Mouse (Mus musculus): Measurements from ENCODE around the gene Opa3.

Gene Opa3

DNA sequence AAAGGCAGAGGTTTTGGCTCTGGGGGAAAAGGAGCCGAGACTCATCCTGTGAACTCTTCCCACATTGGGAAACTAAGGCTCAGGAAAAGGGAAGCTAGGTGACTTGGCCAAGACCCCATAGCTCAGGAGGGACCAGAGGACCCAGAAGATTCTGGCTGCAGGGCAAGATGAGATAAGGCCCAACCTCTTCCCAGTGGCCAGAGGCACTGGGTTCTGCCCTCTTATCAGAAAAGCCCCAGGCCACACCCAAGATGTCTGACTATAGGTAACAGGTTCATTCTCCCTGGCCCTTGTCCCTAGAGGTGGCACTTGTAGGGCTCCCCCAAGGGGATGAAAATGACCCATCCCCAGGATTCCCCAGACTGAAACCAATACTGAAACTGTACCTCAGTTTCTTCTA is 18.7 kb downstream of the Opa3 start:
- DNase-seq (ENCODE audit: low read depth, low spot score), result no peak

DNA sequence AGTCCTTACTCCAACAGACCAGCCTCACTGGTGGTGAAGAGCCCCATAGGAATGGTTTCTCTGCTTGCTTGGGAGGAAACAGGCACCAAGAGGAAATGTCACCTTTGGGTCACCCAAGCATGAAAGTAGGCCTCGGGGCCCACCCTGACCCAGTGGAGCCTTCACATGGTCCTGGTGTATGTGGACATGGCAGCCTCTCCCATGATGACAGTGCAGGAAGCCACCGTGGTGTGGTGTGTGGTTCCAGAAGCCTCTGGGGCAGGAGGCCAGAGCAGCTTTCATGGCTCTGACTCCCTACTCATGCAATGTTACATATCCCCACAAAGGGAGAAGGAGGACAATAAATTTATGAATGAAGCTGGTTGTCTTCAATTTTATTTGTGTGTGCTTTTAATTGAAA is 19.4 kb downstream of the Opa3 start:
- DNase-seq (ENCODE audit: low read depth, low spot score), result no peak

DNA sequence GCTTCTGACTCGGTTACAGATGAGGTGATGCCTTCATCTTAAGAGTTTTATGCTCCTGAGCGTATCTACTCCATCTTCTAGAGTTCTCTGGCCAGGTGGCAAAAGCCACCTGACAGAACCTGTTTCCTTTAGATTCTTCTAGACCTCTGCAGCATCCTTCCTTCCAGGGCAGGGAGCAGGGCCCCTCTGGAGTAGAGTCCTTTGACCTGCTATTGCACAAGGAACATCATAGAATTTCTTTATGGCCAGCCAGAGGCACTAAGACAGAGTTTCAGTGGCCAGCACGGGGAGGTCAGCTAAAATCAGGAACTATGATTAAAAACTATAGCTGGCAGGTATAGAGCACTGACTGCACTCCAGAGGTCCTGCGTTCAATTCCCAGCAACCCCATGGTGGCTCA is 23.9 kb downstream of the Opa3 start:
- DNase-seq (ENCODE audit: low read depth, low spot score), result no peak

DNA sequence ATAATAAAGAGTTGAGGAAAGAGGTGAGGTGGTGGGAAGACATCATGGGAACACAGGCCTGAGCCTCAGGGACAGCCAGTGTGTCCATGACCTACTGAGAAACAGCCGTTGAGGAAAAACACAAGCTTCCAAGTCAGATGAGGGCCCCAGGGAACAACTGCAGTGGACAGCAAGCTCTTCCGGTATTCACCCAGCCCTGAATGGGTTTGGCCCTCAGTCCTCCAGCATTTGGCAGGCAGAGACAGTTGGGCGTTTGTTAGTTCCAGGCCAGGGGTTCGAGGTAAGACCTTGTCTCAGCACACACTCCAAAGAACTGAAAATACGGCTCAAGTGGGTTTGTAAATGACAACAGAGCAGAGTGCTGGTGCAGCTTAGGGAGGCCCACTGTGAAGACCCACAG is 25.3 kb downstream of the Opa3 start:
- no peak for DNase-seq (ENCODE audit: low read depth, low spot score)

DNA sequence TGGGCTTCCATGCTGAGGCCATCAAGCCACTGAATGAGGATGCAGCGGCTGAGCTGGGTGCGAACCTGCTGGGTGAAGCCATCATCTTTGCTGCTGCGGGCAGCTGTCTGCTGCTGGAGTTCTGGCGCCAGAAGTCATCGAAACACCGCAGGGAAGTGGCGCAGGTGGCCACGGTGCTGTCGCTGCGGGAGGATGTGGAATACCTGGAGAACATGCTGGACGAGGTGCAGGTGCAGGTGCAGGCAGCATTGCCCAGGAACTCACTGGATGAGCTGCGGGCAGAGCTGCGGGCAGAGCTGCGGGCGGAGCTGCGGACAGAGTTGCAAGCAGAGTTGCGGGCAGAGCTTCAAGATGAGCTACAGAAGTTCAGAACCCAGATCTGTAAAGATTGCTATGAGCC is 27.3 kb downstream of the Opa3 start:
- no peak for DNase-seq (ENCODE audit: low read depth, low spot score)

DNA sequence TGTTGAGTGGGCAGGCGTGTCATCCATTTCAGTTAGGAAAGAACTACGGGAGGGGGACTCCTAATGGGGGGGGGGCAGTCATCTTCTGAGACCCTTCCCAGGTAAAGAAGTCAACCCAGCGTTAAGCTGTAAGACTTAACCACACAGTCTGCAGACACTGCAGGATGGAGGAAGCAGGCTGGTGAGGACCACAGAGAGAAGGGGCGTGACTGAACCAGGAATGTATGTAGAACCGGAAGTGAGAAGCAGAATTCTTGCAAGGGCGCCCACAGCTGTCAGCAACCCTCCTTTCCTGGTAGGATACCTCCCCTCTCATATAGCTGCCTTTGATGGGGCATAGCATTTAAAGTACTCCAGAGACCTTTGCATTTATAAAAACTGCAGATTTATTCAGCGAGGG is 28.4 kb downstream of the Opa3 start:
- DNase-seq (ENCODE audit: low read depth, low spot score), result no peak

DNA sequence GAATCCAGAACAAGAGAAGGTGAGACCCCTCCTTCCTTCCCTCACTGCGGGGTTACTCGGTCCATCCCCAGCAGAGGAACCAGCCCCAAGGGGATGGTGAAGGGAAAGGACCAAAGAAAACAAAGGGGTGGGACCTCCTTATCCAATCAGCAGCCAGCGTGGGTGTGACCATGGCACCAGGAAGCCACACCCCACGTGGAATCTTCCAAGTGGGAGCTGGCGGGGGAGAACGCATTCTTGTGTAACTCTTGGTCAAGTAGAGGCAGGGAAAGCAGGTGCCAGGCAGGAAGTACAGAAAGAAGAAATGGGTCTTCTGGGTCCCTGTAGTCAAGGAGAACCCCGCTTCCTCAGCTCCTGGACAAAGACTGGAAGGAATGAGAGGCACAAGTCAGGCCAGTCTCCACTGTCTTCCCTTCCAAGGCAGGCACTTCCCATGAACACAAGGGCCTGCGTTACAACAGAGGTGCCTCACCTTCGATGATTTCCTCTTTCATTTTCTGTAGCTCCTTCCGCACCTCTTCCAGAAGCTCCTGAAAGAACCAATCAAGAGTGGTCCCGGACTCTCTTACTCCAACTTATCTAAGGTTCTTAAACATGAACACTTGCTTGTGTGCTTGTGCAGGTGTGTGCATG is 29.4 kb downstream of the Opa3 start:
- peak; percentile 48 for DNase-seq (ENCODE audit: low read depth, low spot score)

DNA sequence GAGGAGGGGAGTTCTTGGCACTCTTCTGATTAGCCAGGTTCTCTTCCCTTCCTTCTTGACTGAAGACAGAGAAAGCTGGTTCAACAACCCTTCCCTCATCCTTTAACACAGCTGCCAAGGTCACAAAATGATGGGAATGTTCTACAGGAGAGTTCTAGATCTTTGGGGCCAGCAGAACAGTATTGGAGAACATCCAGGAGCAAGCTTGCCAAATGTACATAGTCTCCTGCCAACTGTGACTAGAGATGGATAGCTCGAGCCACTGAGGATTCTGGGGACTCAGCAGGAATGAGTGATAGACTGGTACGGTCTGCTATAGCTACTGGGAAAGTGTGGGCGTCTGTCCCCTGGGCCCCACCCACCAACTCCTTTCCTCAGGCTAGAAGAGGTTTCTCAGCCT is 30.2 kb downstream of the Opa3 start:
- DNase-seq (ENCODE audit: low read depth, low spot score), result no peak

DNA sequence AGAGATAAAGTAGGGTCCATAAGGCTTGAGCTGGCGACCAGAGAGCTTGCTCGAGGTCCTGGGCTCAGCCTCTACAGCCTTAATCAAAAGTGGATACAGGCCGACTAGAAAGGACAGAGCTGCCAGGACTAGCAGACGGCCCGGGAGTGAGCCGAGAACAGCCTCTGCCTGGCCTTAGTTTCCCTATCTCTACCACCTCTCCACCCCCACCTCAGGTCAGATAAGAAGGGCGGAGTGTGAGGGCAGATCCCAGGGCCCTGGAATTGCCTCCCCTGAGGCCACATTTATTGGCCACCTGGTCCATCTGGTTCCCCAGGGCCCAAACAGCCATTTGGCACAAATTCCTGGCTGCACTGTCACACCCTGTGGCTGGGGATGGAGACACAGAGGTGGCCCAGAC is 37.0 kb downstream of the Opa3 start:
- DNase-seq (ENCODE audit: low read depth, low spot score), result no peak

DNA sequence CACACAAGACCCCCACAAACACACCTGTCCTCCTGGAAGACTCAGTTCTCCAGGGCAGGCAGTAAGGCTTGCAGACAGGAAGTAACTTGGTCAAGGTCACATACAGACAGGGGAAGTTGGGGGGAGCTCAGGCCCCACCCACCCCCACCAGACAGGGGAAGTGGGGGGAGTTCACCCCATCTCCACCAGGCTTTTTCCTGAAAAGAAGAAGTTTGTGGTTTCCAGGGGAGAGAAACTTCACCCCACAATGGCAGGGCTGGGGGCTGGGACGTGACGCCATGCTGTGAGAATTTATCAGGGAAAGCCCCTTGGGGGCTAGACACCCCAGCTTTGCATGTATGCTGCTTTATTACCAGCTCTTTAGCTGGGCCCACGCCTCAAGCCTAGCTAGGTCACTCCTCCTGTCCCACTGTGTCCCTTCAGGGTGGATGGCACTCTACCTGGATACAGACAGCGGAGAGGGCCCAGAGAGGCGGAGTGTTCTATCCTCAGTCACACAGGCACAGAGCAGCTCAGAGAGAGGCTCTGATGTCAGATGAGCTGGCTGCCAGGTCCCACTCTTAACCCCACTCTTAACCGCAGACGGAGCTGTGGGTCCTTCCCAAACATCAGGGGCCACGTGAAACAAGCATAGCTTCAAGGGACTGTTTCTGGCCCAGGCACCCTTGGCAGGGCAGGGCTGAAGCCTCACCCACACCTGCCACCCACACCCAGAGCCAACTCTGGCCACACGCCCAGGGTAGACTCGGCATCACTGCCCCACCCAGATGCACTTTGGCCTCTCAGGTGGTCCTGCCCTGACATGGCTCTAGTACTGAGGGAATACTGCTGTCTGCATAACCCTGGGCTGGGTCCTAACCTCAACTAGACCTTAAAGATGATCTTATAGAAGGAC is 38.0 kb downstream of the Opa3 start:
- DNase-seq (ENCODE audit: low read depth, low spot score), result peak; percentile 78

DNA sequence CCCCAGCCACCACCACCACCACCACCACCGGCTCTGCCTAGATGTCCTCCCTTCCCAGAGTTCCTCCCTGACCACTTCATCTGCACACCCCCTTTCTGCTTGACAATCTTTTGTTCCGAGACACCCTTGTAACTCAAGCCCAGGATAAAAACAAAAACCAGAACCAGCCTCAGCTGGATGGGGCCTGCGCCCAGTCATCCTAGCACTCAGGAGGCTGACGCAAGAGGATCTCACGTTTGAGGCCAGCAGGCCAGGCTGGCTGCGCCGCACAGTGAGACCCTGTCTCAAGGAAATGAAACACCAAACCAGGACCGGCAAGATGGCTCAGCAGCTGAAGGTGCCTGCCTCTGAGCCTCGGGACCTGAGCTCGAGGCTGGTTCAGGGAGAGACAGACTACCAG is 38.9 kb downstream of the Opa3 start:
- no peak for DNase-seq (ENCODE audit: low read depth, low spot score)

DNA sequence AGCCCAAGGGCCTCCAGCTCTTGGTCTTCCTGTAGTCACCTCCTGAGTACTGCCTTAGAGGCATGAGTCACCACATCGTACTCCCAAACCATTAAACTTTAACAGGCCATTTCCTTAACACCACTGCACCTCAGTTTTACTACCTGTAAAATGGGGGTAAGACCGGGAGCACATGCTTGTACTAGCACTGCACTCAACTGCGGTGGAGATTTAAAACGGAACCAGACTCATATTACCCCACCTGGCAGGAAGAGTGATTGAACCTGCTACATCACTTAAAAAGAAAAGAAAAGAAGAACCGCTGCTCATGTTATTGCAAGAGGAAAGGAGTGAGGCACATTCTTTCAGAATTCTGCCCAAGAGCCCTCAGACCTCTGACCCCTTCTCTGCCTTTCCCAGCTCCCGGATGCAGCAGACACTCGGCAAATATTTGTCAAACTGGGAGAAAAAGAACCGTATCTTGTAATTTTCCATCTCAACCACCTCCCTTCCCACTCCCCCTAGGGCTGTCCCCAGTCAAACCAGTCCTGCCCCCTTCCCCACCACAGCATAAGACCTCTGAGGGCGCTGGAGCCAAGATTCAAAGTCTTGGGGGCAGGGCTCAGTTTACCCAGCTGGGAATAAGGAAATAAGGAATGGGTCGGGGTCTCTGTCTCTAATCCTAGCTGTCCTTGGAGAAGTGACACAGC is 41.0 kb downstream of the Opa3 start:
- no peak for DNase-seq (ENCODE audit: low read depth, low spot score)

DNA sequence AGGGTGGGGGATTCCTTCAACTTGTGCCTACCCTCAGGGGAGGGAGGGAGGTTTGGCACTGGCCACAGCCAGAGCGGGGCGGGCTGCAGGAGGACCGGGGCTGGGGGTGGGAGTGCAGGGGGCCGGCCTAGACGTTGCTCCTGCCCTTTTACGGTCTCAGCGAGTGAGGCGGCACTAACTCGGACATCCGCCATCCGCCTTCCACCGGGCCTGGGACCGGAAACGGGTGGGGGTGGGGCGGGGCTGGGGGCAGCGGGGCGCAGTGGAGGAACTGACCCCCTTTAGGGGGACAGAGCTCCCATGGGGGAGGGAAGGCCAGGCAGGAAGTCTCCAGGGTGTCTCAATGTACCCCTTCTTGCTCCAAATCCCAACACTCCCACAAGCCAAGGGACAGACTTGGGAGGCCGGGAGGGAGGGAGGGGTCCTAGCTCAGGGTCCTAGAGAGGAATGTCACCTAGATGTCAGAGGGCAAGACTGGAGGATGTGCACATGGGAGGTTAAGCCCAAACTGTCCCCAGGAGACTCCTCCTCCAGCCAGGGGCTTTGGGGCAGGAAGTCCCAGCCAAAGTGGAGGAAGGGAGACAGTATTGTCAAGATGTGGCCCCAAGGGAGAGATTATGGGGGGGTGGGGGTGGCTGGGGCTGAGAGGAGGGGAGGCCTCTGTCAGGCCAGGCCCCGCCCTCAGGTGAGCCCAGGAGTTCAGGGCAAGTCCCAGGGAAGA is 41.7 kb downstream of the Opa3 start:
- DNase-seq (ENCODE audit: low read depth, low spot score), result peak; percentile 80

DNA sequence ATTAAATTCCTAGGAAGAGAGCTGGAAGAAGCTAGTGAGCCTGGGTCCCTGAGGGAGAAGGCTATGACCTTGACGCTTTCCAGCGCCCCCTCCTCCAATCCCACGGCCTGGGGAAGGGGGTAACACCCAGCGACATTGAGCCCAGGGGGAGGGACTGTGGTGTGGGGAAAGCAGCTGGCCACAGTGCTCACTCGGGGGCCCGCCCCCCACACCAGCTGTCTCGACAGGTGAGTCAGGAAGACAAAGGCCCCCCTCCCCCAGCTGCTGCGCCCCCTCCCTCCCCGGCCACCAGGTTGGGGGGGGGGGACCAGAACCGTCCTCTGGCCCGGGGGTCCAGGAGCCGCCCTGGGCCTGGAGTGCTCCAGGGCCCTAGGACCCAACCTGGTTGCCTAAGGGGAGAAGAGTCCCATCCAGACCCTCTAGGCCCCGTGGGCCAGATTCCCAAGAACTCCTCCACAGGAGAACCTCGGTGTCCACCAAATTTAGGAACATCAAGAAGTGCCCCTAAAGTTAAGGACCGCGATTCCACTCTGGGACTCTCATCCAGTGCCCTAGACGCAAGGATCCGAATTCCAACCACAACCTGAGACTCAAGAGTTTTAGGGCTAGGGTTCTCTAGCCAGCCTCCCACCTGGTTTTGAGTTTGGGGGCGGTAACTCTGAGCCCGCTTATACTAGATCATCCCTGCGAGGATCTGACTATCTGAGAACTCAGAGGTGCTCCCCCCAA is 42.5 kb downstream of the Opa3 start:
- peak; percentile 78 for DNase-seq (ENCODE audit: low read depth, low spot score)

DNA sequence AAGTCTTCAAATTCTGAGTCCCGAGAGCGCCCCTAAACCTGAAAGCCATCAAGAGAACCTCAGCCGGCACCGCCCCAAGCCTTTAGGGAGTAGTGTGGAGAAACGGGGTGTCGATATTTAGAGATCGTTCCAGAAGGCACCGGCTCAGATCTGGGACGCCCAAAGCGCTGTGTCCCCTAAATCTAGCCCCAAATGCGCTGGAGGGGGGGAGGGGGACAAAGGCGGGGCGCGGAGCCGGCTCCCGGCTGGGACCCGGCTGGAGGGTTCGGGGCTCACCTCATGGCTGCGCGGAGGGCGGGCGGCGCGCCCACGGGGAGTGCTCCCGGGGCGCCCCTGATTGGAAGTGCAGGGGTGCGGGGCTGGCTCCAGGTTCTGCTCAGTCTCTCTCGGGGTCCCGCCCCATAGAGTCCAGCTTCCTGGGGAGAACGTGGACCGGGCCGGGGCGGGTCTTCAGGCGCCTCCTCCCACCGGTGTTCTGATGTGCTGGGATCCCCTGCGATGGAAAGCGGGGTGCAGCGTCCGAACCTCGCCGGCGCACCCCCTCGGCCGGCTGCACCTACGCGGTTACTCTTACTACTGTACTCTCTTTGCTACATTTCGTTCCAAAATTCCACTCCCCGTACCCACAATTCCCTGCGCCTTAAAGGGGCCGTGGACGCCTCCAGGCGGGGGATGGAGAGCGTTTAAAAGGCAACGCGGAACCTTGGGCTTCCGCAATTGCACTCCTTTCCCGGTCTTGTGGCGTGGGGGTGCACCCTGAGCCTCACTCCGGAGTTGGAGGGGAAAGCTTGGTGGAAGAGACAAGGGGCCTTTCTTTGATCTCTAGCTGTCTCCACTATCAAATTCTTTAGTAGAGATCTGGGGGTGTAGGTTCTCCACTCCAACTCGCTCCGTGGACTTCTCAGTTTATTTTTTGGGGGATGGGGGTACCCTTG is 43.4 kb downstream of the Opa3 start, which contains the start of gene Vasp:
TSS of gene Vasp (minus strand) at position 580 of the 935 bp plus-strand sequence.
- DNase-seq (ENCODE audit: low read depth, low spot score), result peak; percentile 92

DNA sequence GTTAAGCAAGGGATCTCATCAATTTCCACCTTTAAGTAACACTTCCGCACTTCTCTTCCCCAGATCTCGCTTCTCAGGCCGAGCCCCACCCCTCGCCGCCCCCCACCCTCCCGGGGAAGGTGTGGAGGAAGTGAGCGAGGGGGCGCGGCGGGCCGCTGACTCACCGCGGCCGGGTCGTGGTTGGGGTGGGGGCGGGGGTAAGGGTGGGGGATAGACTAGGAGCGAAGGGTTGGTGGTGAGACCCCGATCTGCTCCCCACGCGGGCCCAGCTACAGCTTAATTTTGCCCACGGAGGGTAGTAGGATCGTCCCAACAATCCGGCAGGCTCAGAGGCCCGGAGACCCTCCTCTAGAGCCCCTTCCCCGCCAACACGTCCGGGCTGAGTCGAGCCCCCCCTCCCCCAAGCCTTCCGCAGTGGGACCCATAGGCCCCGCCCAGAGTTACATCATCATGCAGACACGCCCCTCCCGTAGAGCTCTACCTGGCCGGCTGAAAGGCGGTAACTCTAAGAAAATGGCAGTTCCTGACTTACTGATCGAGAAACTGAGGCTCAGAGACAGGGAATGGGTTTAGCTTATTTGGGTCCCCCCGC is 44.1 kb downstream of the Opa3 start:
- peak; percentile 95 for DNase-seq (ENCODE audit: low read depth, low spot score)

DNA sequence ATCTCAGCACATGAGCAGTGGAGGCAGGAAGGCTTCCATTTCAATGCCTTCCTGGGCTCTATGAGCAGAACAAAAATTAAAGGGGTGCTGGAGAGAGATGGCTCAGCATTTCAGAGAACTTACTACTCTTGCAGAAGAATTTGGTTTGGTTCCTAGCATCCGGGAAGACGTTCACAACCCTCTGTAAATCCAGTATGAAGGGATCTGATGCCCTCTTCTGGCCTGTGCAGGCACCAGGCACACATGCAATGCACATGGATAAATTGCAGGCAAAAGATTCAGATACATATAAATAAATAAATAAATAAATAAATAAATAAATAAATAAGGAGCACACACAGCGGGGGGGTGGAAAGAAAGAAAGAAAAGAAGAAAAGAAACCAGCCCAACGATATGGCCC is 48.1 kb downstream of the Opa3 start:
- peak; percentile 60 for DNase-seq (ENCODE audit: low read depth, low spot score)

DNA sequence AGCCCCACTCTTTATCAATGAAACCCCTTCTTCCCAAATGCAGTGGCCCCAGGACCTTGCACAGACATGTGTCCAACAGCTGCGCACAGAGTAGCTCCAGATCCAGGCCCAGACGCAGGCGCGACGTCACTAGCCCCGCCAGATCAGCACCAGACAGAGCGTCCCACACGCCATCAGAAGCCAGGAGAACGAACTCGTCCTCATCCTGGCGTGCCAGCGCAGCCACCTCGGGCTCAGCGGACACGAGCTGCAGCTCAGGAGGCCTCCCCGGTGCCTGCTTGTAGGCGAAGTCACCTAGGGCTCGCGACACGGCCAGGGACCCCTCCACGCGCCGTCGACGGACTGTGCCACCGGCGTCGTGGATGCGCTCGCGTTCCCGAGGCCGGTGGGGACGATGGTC is 50.9 kb downstream of the Opa3 start:
- no peak for DNase-seq (ENCODE audit: low read depth, low spot score)

DNA sequence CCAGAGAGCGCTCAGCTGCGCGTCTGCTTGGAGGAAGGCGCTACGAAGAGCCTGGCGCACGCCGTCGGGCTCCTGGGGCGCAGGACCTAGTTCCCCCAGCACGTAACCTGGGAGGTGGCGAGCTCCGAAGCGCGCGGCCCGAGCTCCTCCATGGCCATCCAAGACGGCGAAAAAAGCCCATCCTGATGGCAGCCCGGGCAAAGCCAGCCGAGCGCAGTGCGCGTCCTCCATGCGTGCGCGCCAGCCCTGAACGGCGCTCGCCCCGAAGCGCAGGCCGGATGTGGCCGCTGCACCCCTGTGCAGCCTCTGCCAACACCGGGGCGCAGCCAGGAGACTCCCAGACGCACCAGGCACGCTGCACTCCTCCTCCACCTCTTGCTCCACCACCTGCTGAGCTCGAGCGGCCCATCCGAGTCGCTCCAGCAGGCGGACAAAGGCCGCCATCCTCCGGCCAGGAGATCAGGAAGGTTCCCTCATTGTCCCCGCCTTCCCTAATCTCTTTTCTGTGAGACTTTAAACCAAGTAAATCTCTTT is 51.5 kb downstream of the Opa3 start, which contains the start of gene Ppm1n:
TSS of gene Ppm1n (minus strand) at position 484 of the 534 bp plus-strand sequence.
- DNase-seq (ENCODE audit: low read depth, low spot score), result no peak

Measured in A20 (cell line).